Comparison of ENCODE assay signal across 26 mouse cellular contexts in the genomic region with DNA sequence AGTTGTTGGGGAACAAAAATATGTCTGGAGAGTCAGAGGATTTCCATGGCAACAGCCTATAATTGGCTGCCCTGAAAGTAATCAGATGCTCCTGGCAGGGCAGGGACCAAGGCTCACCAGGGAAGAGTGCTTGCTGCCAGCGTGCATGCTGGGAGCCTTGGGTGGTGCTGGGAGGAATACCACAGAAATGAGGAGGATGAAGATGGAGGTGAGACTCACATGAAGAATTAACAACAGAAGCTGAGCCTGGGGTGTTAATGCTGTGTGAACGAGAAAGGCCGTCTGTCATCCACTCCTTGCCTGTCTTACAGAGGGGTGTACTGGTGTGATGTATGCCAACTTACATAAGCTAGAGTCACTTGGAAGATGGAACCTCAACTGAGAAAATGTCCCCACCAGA.
DNase-seq lines count a peak whose midpoint lies in the region; ATAC-seq lines count a peak whose summit lies in the region.
"Had no signal": no experiment of that assay in that cellular context is flagged by ENCODE, and none has a peak within 500 bp of the region (broad histone marks: within the 10 kb centered on the region; RNA-seq: fewer than 3 reads in every experiment).

No protein-coding gene starts in this region.

- no peak overlapping the region for H3K4me3 ChIP-seq in forebrain, embryonic 14.5 days (ENCODE audit: low read depth, low read length)
- no peak overlapping the region for H3K4me3 ChIP-seq in forebrain, embryonic 10.5 days
- no peak overlapping the region for H3K4me3 ChIP-seq in heart, embryonic 10.5 days
- H3K4me3 ChIP-seq in heart, embryonic 12.5 days = no peak overlapping the region
- H3K4me3 ChIP-seq: embryonic facial prominence, embryonic 10.5 days; embryonic facial prominence, embryonic 15.5 days; heart, adult 2 months; liver, embryonic 12.5 days; neural tube, embryonic 12.5 days; stomach, embryonic 15.5 days had no signal

- DNase-seq in forebrain, embryonic 14.5 days (ENCODE audit: low spot score) = peak; percentile 56
- DNase-seq in forebrain, embryonic 10.5 days (ENCODE audit: extremely low spot score, low spot score) = no peak
- peak; percentile 71 for DNase-seq in heart, embryonic 10.5 days (ENCODE audit: low spot score)
- peak; percentile 35 to 64 for DNase-seq in right cerebral cortex, postnatal 10 days (ENCODE audit: low spot score in 2 of 2)
- DNase-seq in right cerebral cortex, postnatal 14 days = no peak
- peak; percentile 38 for DNase-seq in telencephalon, adult 2 months (ENCODE audit: low read depth, low spot score)
- DNase-seq: adrenal gland, postnatal 25 days; B cell, adult 2 months; heart, adult 2 months; heart, postnatal 14 days; kidney, adult 8-10 months; kidney, postnatal 4 days; layer of hippocampus, adult 9-11 months; liver, postnatal 0 days; lung, postnatal 36 days; thymus, postnatal 14 days had no signal

- WGBS in forebrain, embryonic 14.5 days = 72% methylated on average over 3 of the region's 3 CpGs
- WGBS in forebrain, embryonic 10.5 days = 88% methylated on average over 3 of the region's 3 CpGs
- 77% methylated on average over 3 of the region's 3 CpGs for WGBS in heart, embryonic 10.5 days
- WGBS in heart, embryonic 12.5 days = 69% methylated on average over 3 of the region's 3 CpGs

- H3K9ac ChIP-seq in forebrain, embryonic 14.5 days (ENCODE audit: low read length) = no peak overlapping the region
- no peak overlapping the region for H3K9ac ChIP-seq in heart, embryonic 12.5 days
- H3K9ac ChIP-seq: embryonic facial prominence, embryonic 15.5 days; liver, embryonic 12.5 days; liver, postnatal 0 days; neural tube, embryonic 12.5 days; stomach, embryonic 15.5 days had no signal

- no peaks in the 10 kb centered on the region for H3K4me1 ChIP-seq in forebrain, embryonic 14.5 days (ENCODE audit: control insufficient read depth, insufficient read depth, low read length)
- peaks cover 5% of the 10 kb centered on the region for H3K4me1 ChIP-seq in forebrain, embryonic 10.5 days
- H3K4me1 ChIP-seq in heart, embryonic 10.5 days = 0 out of 2 replicates have a peak, but pooled peaks cover 3% of the 10 kb centered on the region
- no peaks in the 10 kb centered on the region for H3K4me1 ChIP-seq in heart, embryonic 12.5 days (replicated peaks)
- H3K4me1 ChIP-seq: embryonic facial prominence, embryonic 15.5 days; liver, embryonic 12.5 days; neural tube, embryonic 12.5 days; stomach, embryonic 15.5 days had no signal

- no peaks in the 10 kb centered on the region for H3K36me3 ChIP-seq in forebrain, embryonic 14.5 days (ENCODE audit: control insufficient read depth, insufficient read depth, low read length)
- no peaks in the 10 kb centered on the region for H3K36me3 ChIP-seq in forebrain, embryonic 10.5 days (replicated peaks)
- no peaks in the 10 kb centered on the region for H3K36me3 ChIP-seq in heart, embryonic 10.5 days
- H3K36me3 ChIP-seq in heart, embryonic 12.5 days = no peaks in the 10 kb centered on the region
- H3K36me3 ChIP-seq: embryonic facial prominence, embryonic 10.5 days; embryonic facial prominence, embryonic 15.5 days; liver, embryonic 12.5 days; neural tube, embryonic 12.5 days; stomach, embryonic 15.5 days had no signal

- no peaks in the 10 kb centered on the region for H3K9me3 ChIP-seq in forebrain, embryonic 14.5 days (replicated peaks; ENCODE audit: control insufficient read depth, low read length)
- no peaks in the 10 kb centered on the region for H3K9me3 ChIP-seq in forebrain, embryonic 10.5 days
- no peaks in the 10 kb centered on the region for H3K9me3 ChIP-seq in heart, embryonic 10.5 days
- H3K9me3 ChIP-seq in heart, embryonic 12.5 days (replicated peaks) = no peaks in the 10 kb centered on the region
- H3K9me3 ChIP-seq: embryonic facial prominence, embryonic 10.5 days; embryonic facial prominence, embryonic 15.5 days; liver, embryonic 12.5 days; neural tube, embryonic 12.5 days; stomach, embryonic 15.5 days had no signal

- no peak overlapping the region for H3K4me2 ChIP-seq in forebrain, embryonic 14.5 days (ENCODE audit: low read length)
- no peak overlapping the region for H3K4me2 ChIP-seq in heart, embryonic 12.5 days
- H3K4me2 ChIP-seq: embryonic facial prominence, embryonic 15.5 days; liver, embryonic 12.5 days; midbrain, embryonic 11.5 days; neural tube, embryonic 12.5 days; stomach, embryonic 15.5 days had no signal

- H3K27ac ChIP-seq in forebrain, embryonic 14.5 days (ENCODE audit: low read depth, low read length) = peak overlapping the region; percentile 35; the same call in 1 of the 2 replicates
- no peak overlapping the region for H3K27ac ChIP-seq in forebrain, embryonic 10.5 days
- H3K27ac ChIP-seq in heart, embryonic 10.5 days = no peak overlapping the region
- no peak overlapping the region for H3K27ac ChIP-seq in heart, embryonic 12.5 days (ENCODE audit: poor library complexity, severe bottlenecking)
- H3K27ac ChIP-seq: embryonic facial prominence, embryonic 10.5 days; embryonic facial prominence, embryonic 15.5 days; heart, adult 2 months; kidney, postnatal 0 days; liver, embryonic 12.5 days; neural tube, embryonic 12.5 days; stomach, embryonic 15.5 days had no signal

- no peak; the same call in 1 of the 2 replicates for ATAC-seq in forebrain, embryonic 14.5 days
- no peak for ATAC-seq in heart, embryonic 12.5 days (ENCODE audit: insufficient number of reproducible peaks, low FRiP score)
- ATAC-seq in erythroid progenitor cell, adult 5-6 weeks (replicated peaks; ENCODE audit: low FRiP score, poor library complexity, severe bottlenecking) = no peak
- ATAC-seq: liver, embryonic 12.5 days; liver, postnatal 0 days; midbrain, embryonic 16.5 days had no signal

- H3K27me3 ChIP-seq in forebrain, embryonic 14.5 days (replicated peaks; ENCODE audit: control insufficient read depth, insufficient read depth, low read length) = no peaks in the 10 kb centered on the region
- H3K27me3 ChIP-seq in forebrain, embryonic 10.5 days (ENCODE audit: poor library complexity, severe bottlenecking) = no peaks in the 10 kb centered on the region
- H3K27me3 ChIP-seq in heart, embryonic 10.5 days (ENCODE audit: insufficient read depth, poor library complexity, severe bottlenecking) = 0 out of 2 replicates have a peak, but pooled peaks cover under 1% of the 10 kb centered on the region
- H3K27me3 ChIP-seq in heart, embryonic 12.5 days (replicated peaks) = no peaks in the 10 kb centered on the region
- H3K27me3 ChIP-seq: embryonic facial prominence, embryonic 15.5 days; liver, embryonic 12.5 days; neural tube, embryonic 12.5 days; stomach, embryonic 15.5 days had no signal

Comparison
In these comparisons a context has a peak if more than half of its experiments do, and no peak if none do; other contexts are left out.
1. DNase-seq: peak in forebrain, embryonic 14.5 days (single experiment), heart, embryonic 10.5 days (single experiment), right cerebral cortex, postnatal 10 days (2 of 2) and telencephalon, adult 2 months (single experiment); none in forebrain, embryonic 10.5 days (single experiment) and right cerebral cortex, postnatal 14 days (single experiment).